Mouse (Mus musculus) stomach, postnatal 0 days (tissue): ENCODE results near the gene Ptpn11. TPM values are rescaled to one million over a fixed set of nuclear protein-coding genes. Genes with fewer than 3 reads are reported as not detected.

Experiments used
- ATAC-seq: fragments of 200-750 bp; cut with Nextera tagmentation; 2 replicates; pipeline ENCODE4 v1.8.0; 2017; ENCODE audit not compliant: low FRiP score, low TSS enrichment
- DNase-seq: peaks from one replicate; pipeline ENCODE4 v3.0.0-alpha.2; 2016; ENCODE audit warnings: low spot score
- H3K27ac ChIP-seq: fragments of 300-500 bp; sonication (generic); replicated peaks from 2 replicates; pipeline ENCODE4 v1.5.1; 2014; ENCODE audit warnings: mild to moderate bottlenecking, control low read depth
- H3K27me3 ChIP-seq: fragments of 300-500 bp; sonication (generic); 2 replicates; pipeline ENCODE4 v1.6.1; 2014; ENCODE audit warnings: low read length; ENCODE audit not compliant: control insufficient read depth, insufficient read depth
- H3K36me3 ChIP-seq: fragments of 300-500 bp; sonication (generic); 2 replicates; pipeline ENCODE4 v1.6.1; 2014; ENCODE audit warnings: low read length, mixed read lengths; ENCODE audit not compliant: control insufficient read depth, insufficient read depth
- H3K4me1 ChIP-seq: fragments of 300-500 bp; sonication (generic); replicated peaks from 2 replicates; pipeline ENCODE4 v1.6.1; 2014; ENCODE audit warnings: antibody characterized with exemption; ENCODE audit not compliant: control insufficient read depth, insufficient read depth
- H3K4me2 ChIP-seq: fragments of 300-500 bp; sonication (generic); replicated peaks from 2 replicates; pipeline ENCODE4 v1.6.1; 2014; ENCODE audit warnings: low read depth, mild to moderate bottlenecking, control low read depth, moderate library complexity
- H3K4me3 ChIP-seq: fragments of 300-500 bp; sonication (generic); 2 replicates; pipeline ENCODE4 v1.5.1; 2014; ENCODE audit warnings: low read depth, low read length, control low read depth
- H3K9ac ChIP-seq: fragments of 300-500 bp; sonication (generic); 2 replicates; pipeline ENCODE4 v1.6.1; 2014; ENCODE audit warnings: mild to moderate bottlenecking, low read length, control low read depth, mixed read lengths
- H3K9me3 ChIP-seq: fragments of 300-500 bp; sonication (generic); 2 replicates; pipeline ENCODE4 v1.6.1; 2016; ENCODE audit warnings: low read length; ENCODE audit not compliant: control insufficient read depth
- CTCF ChIP-seq: IDR thresholded peaks from 2 replicates; pipeline ENCODE4 v1.5.1; 2016; ENCODE audit warnings: antibody characterized with exemption, low read depth, mild to moderate bottlenecking, moderate library complexity
- EP300 ChIP-seq: optimal IDR thresholded peaks from 2 replicates; pipeline ENCODE3; 2016; ENCODE audit warnings: antibody characterized with exemption
- WGBS: fragments of 180-500 bp; shearing (Covaris S2); extraction: QIAGEN DNeasy Blood & Tissue Kit; methylation state at CpG from one replicate; pipeline ENCODE4 v1.1.7; 2014; 5-methylcytosine and 5-hydroxymethylcytosine counted together
- polyA plus RNA-seq: library from polyadenylated mRNA; unstranded; fragments of >200 nt; fragmentation: Nextera tagmentation; extraction: Ambion mirVana; gene quantifications from 2 replicates; pipeline ENCODE4 v1.2.1, GENCODE M21; 2015

Ptpn11 gene
- polyA plus RNA-seq, 1 experiment from 2014 or later = 15.0 TPM

GRCm38 (mm10) chr5:121194173-121194572 lies 3.0 kb upstream of the Ptpn11 start:
- no peak overlapping the region for H3K4me3 ChIP-seq
- 20% methylated on average over 1 of the region's 1 CpGs for WGBS
- no peaks in the 10 kb centered on the region for H3K27me3 ChIP-seq
- DNase-seq (no peak), ATAC-seq (no peak)
- peaks cover 2% of the 10 kb centered on the region for H3K4me1 ChIP-seq
- no peak overlapping the region for H3K27ac ChIP-seq
- H3K4me2 ChIP-seq = no peak overlapping the region
- H3K36me3 ChIP-seq = no peaks in the 10 kb centered on the region
- TF ChIP-seq CTCF = no peak
- TF ChIP-seq EP300 = no peak
- H3K9me3 ChIP-seq = no peaks in the 10 kb centered on the region
- no peak overlapping the region for H3K9ac ChIP-seq

GRCm38 (mm10) chr5:121191584-121191906 lies 348 bp upstream of the Ptpn11 start:
- DNase-seq = no peak
- Histone ChIP-seq H3K27me3 (no peaks in the 10 kb centered on the region), H3K27ac (peak overlapping the region; percentile 90), H3K9ac (peak overlapping the region; percentile 89), H3K36me3 (no peaks in the 10 kb centered on the region), H3K4me3 (peak overlapping the region; percentile 95), H3K4me2 (peak overlapping the region; percentile 87), H3K9me3 (no peaks in the 10 kb centered on the region), H3K4me1 (peaks cover 2% of the 10 kb centered on the region)
- 7% methylated on average over 17 of the region's 17 CpGs for WGBS
- TF ChIP-seq CTCF = no peak
- no peak for TF ChIP-seq EP300
- peak; percentile 33 for ATAC-seq

GRCm38 (mm10) chr5:121190210-121190835 lies 874 bp downstream of the Ptpn11 start:
- Histone ChIP-seq H3K9ac (peak overlapping the region; percentile 89), H3K36me3 (no peaks in the 10 kb centered on the region), H3K4me3 (peak overlapping the region; percentile 95), H3K4me1 (peaks cover 2% of the 10 kb centered on the region), H3K27me3 (no peaks in the 10 kb centered on the region), H3K27ac (peak overlapping the region; percentile 90), H3K9me3 (no peaks in the 10 kb centered on the region), H3K4me2 (peak overlapping the region; percentile 87)
- 27% methylated on average over 21 of the region's 21 CpGs for WGBS
- no peak for TF ChIP-seq CTCF
- no peak for TF ChIP-seq EP300
- DNase-seq (no peak), ATAC-seq (no peak)

- H3K27me3 ChIP-seq = no peaks in the 10 kb centered on the region
- H3K4me2 ChIP-seq = no peak overlapping the region
- 49% methylated on average over 9 of the region's 9 CpGs for WGBS
- H3K9ac ChIP-seq = no peak overlapping the region
- H3K4me3 ChIP-seq = no peak overlapping the region
- H3K4me1 ChIP-seq = peaks cover 2% of the 10 kb centered on the region
- TF ChIP-seq CTCF (no peak), EP300 (no peak)
- no peak overlapping the region for H3K27ac ChIP-seq
- DNase-seq (peak; percentile 73), ATAC-seq (peak; percentile 49; the same call in 1 of the 2 replicates)
- no peaks in the 10 kb centered on the region for H3K9me3 ChIP-seq
- H3K36me3 ChIP-seq = no peaks in the 10 kb centered on the region
Measured at GRCm38 (mm10) chr5:121189182-121189581, 2.0 kb downstream of the Ptpn11 start.

- Histone ChIP-seq H3K4me2 (no peak overlapping the region), H3K36me3 (no peaks in the 10 kb centered on the region), H3K27ac (no peak overlapping the region), H3K4me3 (no peak overlapping the region), H3K9ac (no peak overlapping the region), H3K27me3 (no peaks in the 10 kb centered on the region), H3K4me1 (peaks cover 2% of the 10 kb centered on the region), H3K9me3 (no peaks in the 10 kb centered on the region)
- no peak for DNase-seq
- WGBS = 86% methylated on average over 9 of the region's 9 CpGs
- no peak for ATAC-seq
- TF ChIP-seq CTCF = no peak
- no peak for TF ChIP-seq EP300
Measured at GRCm38 (mm10) chr5:121188265-121188664, 2.9 kb downstream of the Ptpn11 start.

- no peaks in the 10 kb centered on the region for H3K9me3 ChIP-seq
- no peaks in the 10 kb centered on the region for H3K27me3 ChIP-seq
- DNase-seq (no peak), ATAC-seq (no peak)
- H3K4me1 ChIP-seq = peaks cover 2% of the 10 kb centered on the region
- 87% methylated on average over 8 of the region's 8 CpGs for WGBS
- no peak overlapping the region for H3K4me2 ChIP-seq
- no peaks in the 10 kb centered on the region for H3K36me3 ChIP-seq
- no peak overlapping the region for H3K27ac ChIP-seq
- H3K4me3 ChIP-seq = no peak overlapping the region
- no peak for TF ChIP-seq CTCF
- no peak for TF ChIP-seq EP300
- no peak overlapping the region for H3K9ac ChIP-seq
Measured at GRCm38 (mm10) chr5:121187580-121188001, 3.6 kb downstream of the Ptpn11 start.
